Mouse (Mus musculus) limb, embryonic 12.5 days (tissue): ENCODE measurements around the gene Cpne6. TPM values are rescaled to one million over a fixed set of nuclear protein-coding genes. Genes with fewer than 3 reads are reported as not detected.

Experiments used
- ATAC-seq: fragments of 200-750 bp; cut with Nextera tagmentation; 2 replicates; pipeline ENCODE4 v1.8.0; 2017; ENCODE audit warnings: low read depth, moderate TSS enrichment; ENCODE audit not compliant: insufficient number of reproducible peaks, insufficient read depth, low FRiP score, low TSS enrichment
- H3K27ac ChIP-seq: fragments of 300-500 bp; sonication (generic); 2 replicates; pipeline ENCODE4 v1.5.1; 2016; ENCODE audit warnings: mild to moderate bottlenecking, moderate library complexity
- H3K27me3 ChIP-seq: fragments of 300-500 bp; sonication (generic); 2 replicates; pipeline ENCODE4 v1.6.1; 2016; ENCODE audit warnings: mild to moderate bottlenecking, moderate library complexity
- H3K36me3 ChIP-seq: fragments of 300-500 bp; sonication (generic); 2 replicates; pipeline ENCODE4 v1.6.1; 2016; ENCODE audit warnings: mild to moderate bottlenecking, moderate library complexity
- H3K4me1 ChIP-seq: fragments of 300-500 bp; sonication (generic); replicated peaks from 2 replicates; pipeline ENCODE4 v1.6.1; 2016
- H3K4me2 ChIP-seq: fragments of 300-500 bp; sonication (generic); 2 replicates; pipeline ENCODE4 v1.6.1; 2016; ENCODE audit warnings: mild to moderate bottlenecking, moderate library complexity
- H3K4me3 ChIP-seq: fragments of 300-500 bp; sonication (generic); replicated peaks from 2 replicates; pipeline ENCODE4 v1.5.1; 2016; ENCODE audit warnings: mild to moderate bottlenecking
- H3K9ac ChIP-seq: fragments of 300-500 bp; sonication (generic); replicated peaks from 2 replicates; pipeline ENCODE4 v1.6.1; 2016; ENCODE audit warnings: mild to moderate bottlenecking, moderate library complexity
- H3K9me3 ChIP-seq: fragments of 300-500 bp; sonication (generic); 2 replicates; pipeline ENCODE4 v1.6.1; 2016; ENCODE audit warnings: mild to moderate bottlenecking, moderate library complexity
- WGBS: fragments of 180-500 bp; shearing (Covaris S2); methylation state at CpG from one replicate; pipeline ENCODE4 v1.1.7; 2016; 5-methylcytosine and 5-hydroxymethylcytosine counted together
- polyA plus RNA-seq: library from polyadenylated mRNA; unstranded; fragments of >200 nt; fragmentation: Nextera tagmentation; extraction: Ambion mirVana; gene quantifications from 2 replicates; pipeline ENCODE4 v1.2.1, GENCODE M21; 2016

The Cpne6 gene
- polyA plus RNA-seq, 1 experiment from 2014 or later, result 0.35 TPM

GRCm38 (mm10) chr14:55554635-55555034 lies 44.4 kb downstream of the Cpne6 start:
- H3K4me1 ChIP-seq, result no peaks in the 10 kb centered on the region
- H3K9ac ChIP-seq, result no peak overlapping the region
- no peak overlapping the region for H3K27ac ChIP-seq
- H3K36me3 ChIP-seq, result peaks cover 12% of the 10 kb centered on the region
- ATAC-seq, result no peak
- H3K27me3 ChIP-seq, result no peaks in the 10 kb centered on the region
- no peak overlapping the region for H3K4me2 ChIP-seq
- no peak overlapping the region for H3K4me3 ChIP-seq
- no peaks in the 10 kb centered on the region for H3K9me3 ChIP-seq

- Histone ChIP-seq H3K36me3 (0 out of 2 replicates have a peak, but pooled peaks cover under 1% of the 10 kb centered on the region), H3K9ac (no peak overlapping the region), H3K9me3 (no peaks in the 10 kb centered on the region), H3K4me1 (no peaks in the 10 kb centered on the region), H3K4me2 (no peak overlapping the region), H3K27ac (no peak overlapping the region), H3K27me3 (no peaks in the 10 kb centered on the region), H3K4me3 (no peak overlapping the region)
- WGBS, result 83% methylated on average over 3 of the region's 3 CpGs
- no peak for ATAC-seq
Measured at GRCm38 (mm10) chr14:55555788-55556187, 45.5 kb downstream of the Cpne6 start.

- no peaks in the 10 kb centered on the region for H3K36me3 ChIP-seq
- H3K9ac ChIP-seq, result no peak overlapping the region
- peaks cover 11% of the 10 kb centered on the region for H3K4me1 ChIP-seq
- H3K27ac ChIP-seq, result no peak overlapping the region
- 27% methylated on average over 5 of the region's 5 CpGs for WGBS
- no peak overlapping the region for H3K4me2 ChIP-seq
- H3K4me3 ChIP-seq, result no peak overlapping the region
- no peaks in the 10 kb centered on the region for H3K27me3 ChIP-seq
- no peaks in the 10 kb centered on the region for H3K9me3 ChIP-seq
- no peak for ATAC-seq
Measured at GRCm38 (mm10) chr14:55557003-55557402, 46.8 kb downstream of the Cpne6 start.

GRCm38 (mm10) chr14:55557587-55557986 lies 47.3 kb downstream of the Cpne6 start:
- H3K27ac ChIP-seq, result no peak overlapping the region

GRCm38 (mm10) chr14:55558740-55559448 lies 48.6 kb downstream of the Cpne6 start:
- Histone ChIP-seq H3K4me1 (peaks cover 14% of the 10 kb centered on the region), H3K9ac (no peak overlapping the region; the same call in 1 of the 2 replicates), H3K4me2 (peak overlapping the region; percentile 86), H3K27ac (no peak overlapping the region; the same call in 1 of the 2 replicates), H3K27me3 (no peaks in the 10 kb centered on the region), H3K36me3 (peaks cover 9% of the 10 kb centered on the region), H3K9me3 (no peaks in the 10 kb centered on the region), H3K4me3 (peak overlapping the region; percentile 64)
- ATAC-seq, result no peak
- WGBS, result 55% methylated on average over 6 of the region's 6 CpGs

More at GRCm38 (mm10) chr14:55557587-55557986, 47.3 kb downstream of the Cpne6 start:
- WGBS, result 84% methylated on average over 3 of the region's 3 CpGs
- Histone ChIP-seq H3K4me3 (no peak overlapping the region), H3K4me1 (peaks cover 14% of the 10 kb centered on the region), H3K36me3 (no peaks in the 10 kb centered on the region), H3K9ac (no peak overlapping the region), H3K27me3 (no peaks in the 10 kb centered on the region), H3K9me3 (no peaks in the 10 kb centered on the region), H3K4me2 (no peak overlapping the region)
- ATAC-seq, result no peak

- H3K27ac ChIP-seq, result peak within 1 kb of the TSS; percentile 98
- H3K4me1 ChIP-seq, result peaks cover 14% of the 10 kb centered on the region
- ATAC-seq, result peak; percentile 84
- under 1% methylated on average over 27 of the region's 27 CpGs for WGBS
- H3K9ac ChIP-seq, result peak within 1 kb of the TSS; percentile 80
- H3K4me3 ChIP-seq, result peak within 1 kb of the TSS; percentile 64
- H3K4me2 ChIP-seq, result peak within 1 kb of the TSS; percentile 86
- H3K27me3 ChIP-seq, result no peaks in the 10 kb centered on the region
- no peaks in the 10 kb centered on the region for H3K9me3 ChIP-seq
- peaks cover 18% of the 10 kb centered on the region for H3K36me3 ChIP-seq
Measured at GRCm38 (mm10) chr14:55559799-55560201, 49.6 kb downstream of the Cpne6 start, which contains the start of gene Dcaf11. TSS of gene Dcaf11 (plus strand) at chr14:55560006.

- Histone ChIP-seq H3K36me3 (peaks cover 24% of the 10 kb centered on the region), H3K9me3 (no peaks in the 10 kb centered on the region), H3K4me3 (peak within 1 kb of the TSS; percentile 64), H3K4me2 (peak within 1 kb of the TSS; percentile 86), H3K27ac (peak within 1 kb of the TSS; percentile 98), H3K27me3 (no peaks in the 10 kb centered on the region), H3K9ac (peak within 1 kb of the TSS; percentile 80), H3K4me1 (peaks cover 14% of the 10 kb centered on the region)
- under 1% methylated on average over 51 of the region's 51 CpGs for WGBS
- peak; percentile 97 for ATAC-seq
Measured at GRCm38 (mm10) chr14:55560202-55561073, 50.2 kb downstream of the Cpne6 start, which contains the start of gene A730061H03Rik. TSS of gene A730061H03Rik (minus strand) at chr14:55560406.

- peak overlapping the region; percentile 64; the same call in 1 of the 2 replicates for H3K4me3 ChIP-seq
- 81% methylated on average over 10 of the region's 10 CpGs for WGBS
- no peak overlapping the region for H3K27ac ChIP-seq
- H3K27me3 ChIP-seq, result no peaks in the 10 kb centered on the region
- H3K9ac ChIP-seq, result peak overlapping the region; percentile 66; the same call in 1 of the 2 replicates
- peaks cover 39% of the 10 kb centered on the region for H3K36me3 ChIP-seq
- no peak overlapping the region; the same call in 1 of the 2 replicates for H3K4me2 ChIP-seq
- peaks cover 14% of the 10 kb centered on the region for H3K4me1 ChIP-seq
- H3K9me3 ChIP-seq, result no peaks in the 10 kb centered on the region
- no peak for ATAC-seq
Measured at GRCm38 (mm10) chr14:55561860-55562259, 51.6 kb downstream of the Cpne6 start.

GRCm38 (mm10) chr14:55563249-55563648 lies 53.0 kb downstream of the Cpne6 start:
- no peak overlapping the region for H3K9ac ChIP-seq
- H3K4me3 ChIP-seq, result no peak overlapping the region
- no peak overlapping the region for H3K27ac ChIP-seq
- peaks cover 52% of the 10 kb centered on the region for H3K36me3 ChIP-seq
- no peak overlapping the region for H3K4me2 ChIP-seq
- H3K27me3 ChIP-seq, result no peaks in the 10 kb centered on the region
- H3K4me1 ChIP-seq, result peaks cover 14% of the 10 kb centered on the region
- ATAC-seq, result no peak
- WGBS, result 88% methylated on average over 11 of the region's 11 CpGs
- H3K9me3 ChIP-seq, result no peaks in the 10 kb centered on the region

- Histone ChIP-seq H3K9me3 (no peaks in the 10 kb centered on the region), H3K9ac (no peak overlapping the region), H3K27me3 (no peaks in the 10 kb centered on the region), H3K4me1 (peaks cover 14% of the 10 kb centered on the region), H3K36me3 (peaks cover 75% of the 10 kb centered on the region), H3K4me2 (no peak overlapping the region), H3K27ac (no peak overlapping the region), H3K4me3 (no peak overlapping the region)
- WGBS, result 88% methylated on average over 3 of the region's 3 CpGs
- ATAC-seq, result no peak
Measured at GRCm38 (mm10) chr14:55565748-55566147, 55.5 kb downstream of the Cpne6 start.
